Mouse (Mus musculus): ENCODE data around the gene B3galt6. TPM values are rescaled to one million over a fixed set of nuclear protein-coding genes. Genes with fewer than 3 reads are reported as not detected.

Gene B3galt6
- polyA plus RNA-seq, 1 experiment from 2014 or later: 38.1 TPM

DNA sequence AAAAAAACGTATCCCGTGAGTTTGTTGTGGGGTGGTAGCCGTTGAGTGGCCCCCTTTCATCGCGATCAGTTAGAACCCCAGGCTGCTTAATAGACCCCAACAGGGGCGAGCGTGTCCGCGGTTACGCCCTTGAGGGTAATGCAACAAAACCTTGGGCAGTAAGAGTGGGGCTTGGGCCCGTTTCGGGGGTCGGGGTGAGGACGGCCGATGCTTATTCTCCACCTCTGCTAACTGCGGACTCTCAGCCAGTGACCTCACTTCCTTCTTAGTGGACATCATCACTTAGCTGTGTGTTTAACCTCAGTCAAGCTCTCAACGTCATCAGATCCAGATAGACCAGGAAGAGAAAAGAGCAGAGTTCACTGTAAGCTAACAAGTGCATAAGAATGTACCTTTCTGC is 48.2 kb downstream of the B3galt6 start:
- H3K9ac ChIP-seq (replicated peaks; ENCODE audit: low read depth, low read length): peak overlapping the region; percentile 84
- WGBS: under 1% methylated on average over 17 of the region's 17 CpGs

DNA sequence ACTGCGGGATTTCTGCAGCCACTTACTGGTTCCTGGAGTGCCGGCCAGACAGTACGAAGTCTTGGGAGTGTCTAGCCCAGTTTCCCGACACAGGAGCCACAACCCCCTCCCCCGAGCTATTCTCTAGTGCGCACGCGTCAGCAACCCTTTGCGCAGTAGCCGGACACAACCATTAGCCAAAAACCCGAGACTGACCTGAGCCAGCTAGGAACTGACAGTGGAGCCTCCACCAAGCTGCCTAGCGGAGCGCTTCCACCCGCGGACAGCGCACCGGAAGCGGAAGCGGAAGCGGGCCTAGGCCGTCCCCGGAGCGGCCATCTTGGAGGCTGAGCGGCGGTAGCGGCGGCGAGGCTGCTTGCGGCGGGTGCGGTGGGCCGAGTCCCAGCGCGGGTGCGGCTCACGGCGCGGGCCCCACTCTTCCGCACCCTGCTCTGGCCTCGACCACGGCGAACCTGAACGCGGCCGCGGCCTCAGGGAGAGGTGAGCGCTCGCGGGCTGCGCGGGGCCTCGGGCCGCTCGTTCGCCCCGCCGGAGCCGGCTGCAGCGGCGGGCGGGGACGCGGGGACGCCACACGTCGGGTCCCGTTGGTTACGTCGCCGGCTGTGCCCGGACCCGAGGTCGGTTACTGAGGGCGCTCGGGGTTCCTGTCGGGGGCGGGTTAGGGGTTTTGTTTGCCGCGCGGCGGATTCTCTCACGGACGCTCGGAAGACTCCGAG is 48.8 kb downstream of the B3galt6 start, which contains the start of gene Ube2j2:
Gene Ube2j2 (plus strand): TSS at position 298 of the 716 bp plus-strand sequence.
- Histone ChIP-seq H3K9me3 (ENCODE audit: control insufficient read depth, low read length) (no peaks in the 10 kb centered on the region), H3K4me1 (ENCODE audit: control insufficient read depth, insufficient read depth, low read length) (peaks cover 16% of the 10 kb centered on the region), H3K27me3 (ENCODE audit: control insufficient read depth, insufficient read depth, low read length) (no peaks in the 10 kb centered on the region), H3K9ac (replicated peaks; ENCODE audit: low read depth, low read length) (peak within 1 kb of the TSS; percentile 84), H3K4me2 (ENCODE audit: low read depth, low read length) (peak within 1 kb of the TSS; percentile 93), H3K27ac (ENCODE audit: low read depth, low read length) (peak within 1 kb of the TSS; percentile 76), H3K36me3 (ENCODE audit: control insufficient read depth, insufficient read depth, low read length) (peaks cover 13% of the 10 kb centered on the region), H3K4me3 (ENCODE audit: low read depth, low read length) (peak within 1 kb of the TSS; percentile 93)
- peak; percentile 98 for ATAC-seq (ENCODE audit: low read depth)
- WGBS: under 1% methylated on average over 85 of the region's 85 CpGs

More for the DNA sequence above, 48.2 kb downstream of the B3galt6 start:
- Histone ChIP-seq H3K4me3 (ENCODE audit: low read depth, low read length) (peak overlapping the region; percentile 93), H3K4me2 (ENCODE audit: low read depth, low read length) (peak overlapping the region; percentile 93), H3K27me3 (ENCODE audit: control insufficient read depth, insufficient read depth, low read length) (no peaks in the 10 kb centered on the region), H3K27ac (ENCODE audit: low read depth, low read length) (peak overlapping the region; percentile 76), H3K36me3 (ENCODE audit: control insufficient read depth, insufficient read depth, low read length) (peaks cover 19% of the 10 kb centered on the region), H3K9me3 (ENCODE audit: control insufficient read depth, low read length) (no peaks in the 10 kb centered on the region), H3K4me1 (ENCODE audit: control insufficient read depth, insufficient read depth, low read length) (peaks cover 16% of the 10 kb centered on the region)
- peak; percentile 22; the same call in 1 of the 2 replicates for ATAC-seq (ENCODE audit: low read depth)

DNA sequence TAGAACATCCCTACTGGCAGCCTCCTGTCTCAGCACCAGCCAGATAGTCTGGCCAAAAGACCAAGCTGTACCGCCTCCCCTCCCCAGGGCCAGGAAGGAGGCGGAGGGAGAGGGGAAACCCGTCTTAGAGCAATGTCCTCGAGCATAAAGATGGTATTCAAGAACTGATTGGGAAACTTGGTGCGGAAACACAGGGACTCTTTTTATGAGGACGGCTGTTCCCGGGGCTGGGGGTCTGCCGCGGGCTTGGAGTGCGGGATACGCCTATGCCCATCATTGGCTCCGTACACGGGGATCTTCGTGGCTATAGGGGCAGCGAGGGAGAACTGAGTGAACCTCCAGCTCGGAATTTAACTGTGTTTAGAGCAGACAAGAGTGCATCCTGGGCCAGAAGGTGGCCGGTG is 49.4 kb downstream of the B3galt6 start:
- Histone ChIP-seq H3K9ac (replicated peaks; ENCODE audit: low read depth, low read length) (peak overlapping the region; percentile 84), H3K36me3 (ENCODE audit: control insufficient read depth, insufficient read depth, low read length) (peaks cover 7% of the 10 kb centered on the region; the same call in 1 of the 2 replicates), H3K27ac (ENCODE audit: low read depth, low read length) (peak overlapping the region; percentile 76), H3K9me3 (ENCODE audit: control insufficient read depth, low read length) (no peaks in the 10 kb centered on the region), H3K4me1 (ENCODE audit: control insufficient read depth, insufficient read depth, low read length) (peaks cover 16% of the 10 kb centered on the region), H3K4me2 (ENCODE audit: low read depth, low read length) (peak overlapping the region; percentile 93), H3K4me3 (ENCODE audit: low read depth, low read length) (peak overlapping the region; percentile 93), H3K27me3 (ENCODE audit: control insufficient read depth, insufficient read depth, low read length) (no peaks in the 10 kb centered on the region)
- peak; percentile 48 for ATAC-seq (ENCODE audit: low read depth)
- WGBS: 2% methylated on average over 17 of the region's 17 CpGs

Other genes with a start within 250 kb of the B3galt6 start
- 82.6 and 85.0 TPM in 2 replicates for gene Atad3a, start 231.6 kb downstream of the B3galt6 start, polyA plus RNA-seq (2014; fragmentation: Nextera tagmentation; extraction: Ambion mirVana)
- 17.4 and 23.1 TPM in 2 replicates for gene Vwa1, start 218.0 kb downstream of the B3galt6 start, polyA plus RNA-seq (2014; fragmentation: Nextera tagmentation; extraction: Ambion mirVana)
- 0.92 and 1.2 TPM in 2 replicates for gene Tmem88b, start 206.8 kb downstream of the B3galt6 start, polyA plus RNA-seq (2014; fragmentation: Nextera tagmentation; extraction: Ambion mirVana)
- gene Ankrd65, start 202.2 kb downstream of the B3galt6 start, polyA plus RNA-seq (2014; fragmentation: Nextera tagmentation; extraction: Ambion mirVana): not detected in 2 replicates
- 258 and 275 TPM in 2 replicates for gene Mrpl20, start 189.8 kb downstream of the B3galt6 start, polyA plus RNA-seq (2014; fragmentation: Nextera tagmentation; extraction: Ambion mirVana)
- 153 and 173 TPM in 2 replicates for gene Ccnl2, start 180.2 kb downstream of the B3galt6 start, polyA plus RNA-seq (2014; fragmentation: Nextera tagmentation; extraction: Ambion mirVana)
- 120 and 127 TPM in 2 replicates for gene Aurkaip1, start 161.4 kb downstream of the B3galt6 start, polyA plus RNA-seq (2014; fragmentation: Nextera tagmentation; extraction: Ambion mirVana)
- gene Mxra8, start 153.0 kb downstream of the B3galt6 start, polyA plus RNA-seq (2014; fragmentation: Nextera tagmentation; extraction: Ambion mirVana): 9.6 and 24.0 TPM in 2 replicates
- 14.0 and 16.1 TPM in 2 replicates for gene Dvl1, start 145.2 kb downstream of the B3galt6 start, polyA plus RNA-seq (2014; fragmentation: Nextera tagmentation; extraction: Ambion mirVana)
- 0.45 and 0.47 TPM in 2 replicates for gene Tas1r3, start 129.3 kb downstream of the B3galt6 start, polyA plus RNA-seq (2014; fragmentation: Nextera tagmentation; extraction: Ambion mirVana)
- 31.4 and 31.8 TPM in 2 replicates for gene Cptp, start 123.2 kb downstream of the B3galt6 start, polyA plus RNA-seq (2014; fragmentation: Nextera tagmentation; extraction: Ambion mirVana)
- 74.9 and 75.8 TPM in 2 replicates for gene Ints11, start 123.1 kb downstream of the B3galt6 start, polyA plus RNA-seq (2014; fragmentation: Nextera tagmentation; extraction: Ambion mirVana)
- gene Pusl1, start 100.9 kb downstream of the B3galt6 start, polyA plus RNA-seq (2014; fragmentation: Nextera tagmentation; extraction: Ambion mirVana): 53.4 and 57.4 TPM in 2 replicates
- 67.8 and 76.7 TPM in 2 replicates for gene Acap3, start 100.8 kb downstream of the B3galt6 start, polyA plus RNA-seq (2014; fragmentation: Nextera tagmentation; extraction: Ambion mirVana)
- 123 and 124 TPM in 2 replicates for gene Ube2j2, start 48.8 kb downstream of the B3galt6 start, polyA plus RNA-seq (2014; fragmentation: Nextera tagmentation; extraction: Ambion mirVana)
- 10.5 and 11.5 TPM in 2 replicates for gene C1qtnf12, start 30.3 kb downstream of the B3galt6 start, polyA plus RNA-seq (2014; fragmentation: Nextera tagmentation; extraction: Ambion mirVana)
- gene Sdf4, start 223 bp upstream of the B3galt6 start, polyA plus RNA-seq (2014; fragmentation: Nextera tagmentation; extraction: Ambion mirVana): 123 and 125 TPM in 2 replicates
- 0.20 and 0.70 TPM in 2 replicates for gene Tnfrsf4, start 21.2 kb upstream of the B3galt6 start, polyA plus RNA-seq (2014; fragmentation: Nextera tagmentation; extraction: Ambion mirVana)
- 1.5 and 2.7 TPM in 2 replicates for gene Tnfrsf18, start 33.5 kb upstream of the B3galt6 start, polyA plus RNA-seq (2014; fragmentation: Nextera tagmentation; extraction: Ambion mirVana)
- not detected in 2 replicates for gene Ttll10, start 66.8 kb upstream of the B3galt6 start, polyA plus RNA-seq (2014; fragmentation: Nextera tagmentation; extraction: Ambion mirVana)
- 32.1 and 32.4 TPM in 2 replicates for gene 9430015G10Rik, start 117.3 kb upstream of the B3galt6 start, polyA plus RNA-seq (2014; fragmentation: Nextera tagmentation; extraction: Ambion mirVana)
- gene Rnf223, start 137.9 kb upstream of the B3galt6 start, polyA plus RNA-seq (2014; fragmentation: Nextera tagmentation; extraction: Ambion mirVana): 0.61 and 0.64 TPM in 2 replicates
- 100 and 136 TPM in 2 replicates for gene Agrn, start 204.8 kb upstream of the B3galt6 start, polyA plus RNA-seq (2014; fragmentation: Nextera tagmentation; extraction: Ambion mirVana)
- gene Isg15, start 208.2 kb upstream of the B3galt6 start, polyA plus RNA-seq (2014; fragmentation: Nextera tagmentation; extraction: Ambion mirVana): 0.50 and 1.2 TPM in 2 replicates
- 1.8 TPM in 2 replicates for gene AW011738, start 210.7 kb upstream of the B3galt6 start, polyA plus RNA-seq (2014; fragmentation: Nextera tagmentation; extraction: Ambion mirVana)
- 2.2 and 2.9 TPM in 2 replicates for gene Perm1, start 223.2 kb upstream of the B3galt6 start, polyA plus RNA-seq (2014; fragmentation: Nextera tagmentation; extraction: Ambion mirVana)
- gene Plekhn1, start 242.2 kb upstream of the B3galt6 start, polyA plus RNA-seq (2014; fragmentation: Nextera tagmentation; extraction: Ambion mirVana): 30.7 and 31.6 TPM in 2 replicates
- 50.1 and 53.2 TPM in 2 replicates for gene Noc2l, start 243.4 kb upstream of the B3galt6 start, polyA plus RNA-seq (2014; fragmentation: Nextera tagmentation; extraction: Ambion mirVana)